Mouse (Mus musculus): ENCODE results near the gene Fbxw11. TPM values are rescaled to one million over a fixed set of nuclear protein-coding genes. Genes with fewer than 3 reads are reported as not detected.

Fbxw11 gene
- polyA plus RNA-seq, 1 experiment from 2014 or later, result 114 TPM

DNA sequence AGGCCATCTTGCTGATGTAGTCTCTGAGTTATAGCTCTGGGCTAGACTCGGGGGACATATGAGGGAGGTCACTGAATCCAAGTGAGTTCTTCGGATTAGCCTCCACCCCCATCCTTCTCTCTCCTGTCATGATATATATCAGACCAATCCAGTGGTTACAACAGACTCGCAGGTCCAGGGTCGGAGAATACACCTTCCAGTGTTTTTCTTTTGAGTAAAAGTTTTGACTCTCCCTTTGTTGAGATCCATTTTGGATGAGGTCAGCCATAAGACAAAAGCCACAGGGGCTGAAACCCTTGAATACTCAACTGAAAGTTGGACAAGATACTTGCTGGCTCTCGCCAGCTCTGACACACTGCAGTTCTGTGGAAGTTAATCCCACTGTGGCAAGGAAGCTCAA lies 143.7 kb downstream of the Fbxw11 start:
- no peaks in the 10 kb centered on the region for H3K27me3 ChIP-seq
- H3K9me3 ChIP-seq, result no peaks in the 10 kb centered on the region
- no peak overlapping the region for H3K4me2 ChIP-seq (replicated peaks)
- H3K27ac ChIP-seq, result no peak overlapping the region
- no peaks in the 10 kb centered on the region for H3K36me3 ChIP-seq
- ATAC-seq, result no peak
- no peaks in the 10 kb centered on the region for H3K4me1 ChIP-seq (replicated peaks)
- no peak overlapping the region for H3K4me3 ChIP-seq (replicated peaks)
- H3K9ac ChIP-seq (replicated peaks), result no peak overlapping the region
- WGBS, result 90% methylated on average over 5 of the region's 5 CpGs

DNA sequence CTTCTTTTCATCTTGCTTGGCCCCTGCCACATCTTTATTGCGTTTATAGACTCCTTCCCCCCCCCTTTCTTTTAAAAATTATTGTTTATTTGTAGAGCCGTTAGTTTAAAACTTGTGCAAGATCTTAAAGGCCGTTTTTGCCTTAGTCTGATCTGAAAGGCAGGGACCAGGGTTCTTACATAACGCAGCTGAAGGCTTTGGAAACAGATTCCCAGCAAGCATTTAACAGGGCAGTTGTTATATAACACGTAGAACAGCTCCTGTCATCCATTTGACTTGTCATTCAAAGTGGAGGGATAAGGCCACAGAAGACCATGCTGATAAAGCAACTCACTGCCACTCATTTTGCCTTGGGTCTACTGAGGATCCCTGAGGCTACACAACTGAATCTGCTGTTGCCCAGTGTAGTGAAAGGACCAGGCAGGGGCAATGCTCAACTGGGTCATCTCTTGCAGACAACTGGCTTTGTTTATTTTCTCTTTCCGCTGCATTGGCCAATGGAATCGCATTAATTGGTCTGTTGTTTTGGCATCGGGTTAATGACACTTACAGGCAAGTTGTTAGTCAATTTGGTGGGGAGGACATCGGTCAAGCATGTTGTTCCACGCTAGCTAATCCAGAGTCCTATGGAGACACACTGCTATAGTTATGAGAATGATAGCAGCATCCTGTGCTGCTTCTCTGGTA lies 152.4 kb downstream of the Fbxw11 start:
- WGBS, result 84% methylated on average over 10 of the region's 10 CpGs
- no peak overlapping the region for H3K4me3 ChIP-seq (replicated peaks)
- no peak overlapping the region for H3K27ac ChIP-seq

More for the DNA sequence above, 152.4 kb downstream of the Fbxw11 start:
- H3K36me3 ChIP-seq, result no peaks in the 10 kb centered on the region
- no peak for ATAC-seq
- no peaks in the 10 kb centered on the region for H3K9me3 ChIP-seq
- H3K4me2 ChIP-seq (replicated peaks), result no peak overlapping the region
- no peaks in the 10 kb centered on the region for H3K4me1 ChIP-seq (replicated peaks)
- H3K27me3 ChIP-seq, result no peaks in the 10 kb centered on the region
- no peak overlapping the region for H3K9ac ChIP-seq (replicated peaks)

Other genes with a start within 250 kb of the Fbxw11 start
- gene Ubtd2, start 187.4 kb upstream of the Fbxw11 start, polyA plus RNA-seq (2015; fragmentation: Nextera tagmentation; extraction: Ambion mirVana), result 55.0 and 55.2 TPM in 2 replicates
- gene Efcab9, start 110.6 kb upstream of the Fbxw11 start, polyA plus RNA-seq (2015; fragmentation: Nextera tagmentation; extraction: Ambion mirVana), result 0.35 TPM in 1 of 2 replicates, not detected in the other
- gene Stk10, start 109.4 kb upstream of the Fbxw11 start, polyA plus RNA-seq (2015; fragmentation: Nextera tagmentation; extraction: Ambion mirVana), result 1.1 and 2.3 TPM in 2 replicates
- gene Smim23, start 181.9 kb downstream of the Fbxw11 start, polyA plus RNA-seq (2015; fragmentation: Nextera tagmentation; extraction: Ambion mirVana), result not detected in 2 replicates